25 mouse cellular contexts compared by ENCODE assay signal in genomic region chr12:76047921-76048320, GRCm38 (mm10).
"Had no signal": no experiment of that assay in that cellular context is flagged by ENCODE, and none has a peak within 500 bp of the region (broad histone marks: within the 10 kb centered on the region; RNA-seq: fewer than 3 reads in every experiment).

No protein-coding gene starts in this region.

- H3K27me3 ChIP-seq: hindbrain, embryonic 12.5 days; intestine, embryonic 15.5 days; limb, embryonic 13.5 days; limb, embryonic 15.5 days had no signal

- H3K27ac ChIP-seq: heart, adult 2 months; hindbrain, embryonic 10.5 days; hindbrain, embryonic 12.5 days; intestine, embryonic 15.5 days; limb, embryonic 13.5 days; limb, embryonic 15.5 days had no signal

- H3K4me2 ChIP-seq: heart, embryonic 11.5 days; hindbrain, embryonic 12.5 days; hindbrain, embryonic 14.5 days; intestine, embryonic 15.5 days; limb, embryonic 13.5 days; limb, embryonic 15.5 days had no signal

- H3K9ac ChIP-seq: forebrain, postnatal 0 days; hindbrain, embryonic 12.5 days; hindbrain, embryonic 14.5 days; intestine, embryonic 15.5 days; limb, embryonic 13.5 days; limb, embryonic 15.5 days had no signal

- H3K4me3 ChIP-seq: heart, adult 2 months; hindbrain, embryonic 10.5 days; hindbrain, embryonic 12.5 days; intestine, embryonic 15.5 days; limb, embryonic 13.5 days; limb, embryonic 15.5 days had no signal

- H3K9me3 ChIP-seq: hindbrain, embryonic 10.5 days; hindbrain, embryonic 12.5 days; intestine, embryonic 15.5 days; limb, embryonic 13.5 days; limb, embryonic 15.5 days had no signal

- H3K4me1 ChIP-seq: hindbrain, embryonic 10.5 days; hindbrain, embryonic 12.5 days; intestine, embryonic 15.5 days; limb, embryonic 13.5 days; limb, embryonic 15.5 days had no signal

- DNase-seq: forebrain, postnatal 0 days; gastrocnemius, postnatal 14 days; gastrocnemius, postnatal 36 days; heart, adult 11 months; heart, adult 2 months; heart, postnatal 10 days; heart, postnatal 4 days; kidney, adult 18-20 months; kidney, adult 8-10 months; kidney, postnatal 10 days; kidney, postnatal 25 days; kidney, postnatal 4 days; layer of hippocampus, adult 9-11 months; layer of hippocampus, postnatal 36 days; left cerebral cortex, postnatal 4 days had no signal

- ATAC-seq: forebrain, postnatal 0 days; hindbrain, embryonic 16.5 days; inflammation-experienced regulatory T-cells, adult 6 months; intestine, embryonic 15.5 days; intestine, postnatal 0 days had no signal
